In the genomic region with DNA sequence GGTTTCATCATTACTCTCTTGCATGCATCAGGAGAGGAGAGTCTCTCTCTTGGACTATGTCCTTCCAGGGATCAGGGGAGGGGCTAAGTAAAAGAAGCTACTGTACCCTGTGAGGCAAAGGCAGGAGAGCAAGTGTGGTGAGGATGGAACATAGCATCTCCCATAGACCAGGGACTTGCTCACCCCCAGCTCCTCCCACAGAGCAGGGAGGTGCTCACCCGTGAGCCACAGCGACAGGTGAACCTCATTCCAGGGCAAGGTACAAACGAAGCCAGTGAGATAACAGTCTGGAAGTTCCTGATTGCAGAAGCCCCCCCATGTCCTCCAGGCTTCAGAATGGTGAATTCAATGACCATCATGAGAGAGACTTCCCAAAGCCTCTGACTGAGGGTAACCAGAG, we compare ENCODE assay signal across 13 mouse cellular contexts.
"Had no signal": no experiment of that assay in that cellular context is flagged by ENCODE, and none has a peak within 500 bp of the region (broad histone marks: within the 10 kb centered on the region; RNA-seq: fewer than 3 reads in every experiment).

No protein-coding gene starts in this region.

- H3K27me3 ChIP-seq: liver, embryonic 12.5 days; lung, embryonic 15.5 days; midbrain, embryonic 12.5 days; neural tube, embryonic 13.5 days had no signal

- DNase-seq: kidney, adult 9 months; kidney, postnatal 14 days; lung, postnatal 14 days; retina, postnatal 1 day; right cerebral cortex, postnatal 4 days; thymus, adult 18-20 months; thymus, postnatal 36 days had no signal

- H3K4me2 ChIP-seq: liver, embryonic 12.5 days; lung, embryonic 15.5 days; midbrain, embryonic 12.5 days; neural tube, embryonic 13.5 days had no signal

- H3K27ac ChIP-seq: left cerebral cortex, adult 2 months; limb, embryonic 10.5 days; liver, embryonic 12.5 days; lung, embryonic 15.5 days; midbrain, embryonic 12.5 days; neural tube, embryonic 13.5 days had no signal

- H3K9me3 ChIP-seq: limb, embryonic 10.5 days; liver, embryonic 12.5 days; lung, embryonic 15.5 days; midbrain, embryonic 12.5 days; neural tube, embryonic 13.5 days had no signal

- H3K4me1 ChIP-seq: limb, embryonic 10.5 days; liver, embryonic 12.5 days; lung, embryonic 15.5 days; midbrain, embryonic 12.5 days had no signal

- H3K9ac ChIP-seq: liver, embryonic 12.5 days; lung, embryonic 15.5 days; midbrain, embryonic 12.5 days; neural tube, embryonic 13.5 days had no signal

- H3K4me3 ChIP-seq: left cerebral cortex, adult 2 months; limb, embryonic 10.5 days; liver, embryonic 12.5 days; lung, embryonic 15.5 days; midbrain, embryonic 12.5 days; neural tube, embryonic 13.5 days had no signal

- ATAC-seq: liver, embryonic 12.5 days had no signal

- H3K36me3 ChIP-seq: limb, embryonic 10.5 days; liver, embryonic 12.5 days; lung, embryonic 15.5 days; midbrain, embryonic 12.5 days; neural tube, embryonic 13.5 days had no signal
